Mouse (Mus musculus): ENCODE measurements around the gene Dmrtc1b. TPM values are rescaled to one million over a fixed set of nuclear protein-coding genes. Genes with fewer than 3 reads are reported as not detected.

Gene Dmrtc1b
- polyA plus RNA-seq, 1 experiment from 2014 or later, result not detected

Other genes with a start within 250 kb of the Dmrtc1b start
- 8.3 and 8.5 TPM in 2 replicates for gene Hdac8, start 202.5 kb upstream of the Dmrtc1b start, polyA plus RNA-seq (2015; fragmentation: Nextera tagmentation; extraction: Ambion mirVana)
- gene Phka1, start 63.6 kb upstream of the Dmrtc1b start, polyA plus RNA-seq (2015; fragmentation: Nextera tagmentation; extraction: Ambion mirVana), result 9.5 TPM in 2 replicates
- gene Gm3880, start 20.9 kb upstream of the Dmrtc1b start, polyA plus RNA-seq (2015; fragmentation: Nextera tagmentation; extraction: Ambion mirVana), result not detected in 2 replicates
- gene Gm9112, start 230 bp upstream of the Dmrtc1b start, polyA plus RNA-seq (2015; fragmentation: Nextera tagmentation; extraction: Ambion mirVana), result not detected in 2 replicates
- gene Dmrtc1c1, start 95.1 kb downstream of the Dmrtc1b start, polyA plus RNA-seq (2015; fragmentation: Nextera tagmentation; extraction: Ambion mirVana), result not detected in 2 replicates
- gene Dmrtc1c2, start 146.8 kb downstream of the Dmrtc1b start, polyA plus RNA-seq (2015; fragmentation: Nextera tagmentation; extraction: Ambion mirVana), result not detected in 2 replicates
- gene 1700031F05Rik, start 160.1 kb downstream of the Dmrtc1b start, polyA plus RNA-seq (2015; fragmentation: Nextera tagmentation; extraction: Ambion mirVana), result not detected in 2 replicates
- 2.2 and 2.3 TPM in 2 replicates for gene Dmrtc1a, start 200.8 kb downstream of the Dmrtc1b start, polyA plus RNA-seq (2015; fragmentation: Nextera tagmentation; extraction: Ambion mirVana)
- gene 1700011M02Rik, start 201.0 kb downstream of the Dmrtc1b start, polyA plus RNA-seq (2015; fragmentation: Nextera tagmentation; extraction: Ambion mirVana), result not detected in 2 replicates
- not detected in 2 replicates for gene 1700018G05Rik, start 220.5 kb downstream of the Dmrtc1b start, polyA plus RNA-seq (2015; fragmentation: Nextera tagmentation; extraction: Ambion mirVana)